Mouse (Mus musculus) ovary, postnatal 10 days (tissue): Measurements from ENCODE around the gene Leng1.
"Not testable (repeated sequence)": the region's sequence is repeated elsewhere in the genome, so short reads cannot be mapped to it uniquely, and the experiment has no call there.

Source experiments
- DNase-seq: peaks from one replicate; pipeline ENCODE4 v3.0.0; 2022; ENCODE audit warnings: low spot score

Gene Leng1

DNA sequence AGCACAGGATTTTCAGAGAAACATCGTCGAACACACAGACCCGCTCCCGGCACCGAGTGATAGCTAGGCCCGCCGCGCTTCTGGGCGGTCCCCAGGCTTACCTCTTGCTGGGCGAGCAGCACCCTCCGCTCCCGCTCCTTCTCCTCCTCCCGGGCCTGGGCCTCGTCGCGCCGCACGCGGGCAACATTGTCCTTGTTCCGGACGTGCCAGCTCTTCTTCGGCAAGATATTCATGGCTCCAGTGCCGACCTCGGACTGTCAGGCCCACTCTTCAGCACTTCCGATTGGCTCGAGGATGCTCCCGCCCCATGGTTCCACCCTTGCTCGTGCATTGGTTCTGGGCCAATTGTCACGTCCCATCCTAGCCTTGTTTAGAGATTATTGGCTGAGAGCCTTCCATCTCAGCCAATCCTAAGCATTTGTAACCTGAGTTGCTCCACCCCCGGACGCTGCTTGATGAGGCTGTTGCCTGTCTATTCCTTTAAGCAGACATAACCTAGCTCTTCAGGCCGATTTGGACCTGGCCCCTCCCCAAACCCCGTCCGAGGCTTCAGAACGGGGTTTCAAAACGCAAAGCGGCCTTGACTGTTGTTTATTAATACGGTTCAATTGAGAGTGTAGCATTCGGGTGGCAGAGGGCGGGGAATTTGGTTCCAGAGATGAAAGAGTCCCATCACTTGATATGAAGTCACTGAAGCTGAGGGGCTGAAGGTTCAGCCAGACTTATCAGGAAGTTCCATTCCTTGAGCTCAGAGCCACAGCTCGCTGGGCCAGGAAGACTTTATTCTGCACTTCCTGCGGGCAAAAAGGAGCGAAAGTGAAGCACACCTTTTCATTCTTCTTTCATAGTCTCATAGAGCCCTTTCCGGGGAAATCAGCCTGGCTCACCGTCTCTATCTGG is at the start of gene Leng1:
TSS of gene Leng1 (minus strand) at position 626 of the 900 bp plus-strand sequence.
- peak; percentile 79 for DNase-seq

DNA sequence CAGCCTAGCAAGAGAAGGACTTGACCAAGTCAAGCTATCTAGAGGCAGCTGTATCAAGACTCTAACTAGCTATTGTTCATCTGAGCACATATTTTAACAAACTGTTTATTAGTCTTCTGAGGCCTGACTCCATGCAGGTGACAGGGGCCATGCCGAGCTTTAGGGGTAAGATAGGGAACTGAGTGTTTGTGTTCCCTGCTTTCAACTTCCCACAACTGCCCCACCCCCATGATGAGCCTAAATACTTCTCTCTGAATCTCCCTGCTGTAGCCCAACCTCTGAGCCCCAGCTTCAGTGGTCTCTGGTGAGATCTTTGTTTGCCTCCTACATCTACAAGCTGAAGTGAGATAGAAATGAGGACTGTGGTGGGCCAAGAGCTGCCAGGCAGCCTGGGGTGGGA is 49.6 kb upstream of the Leng1 start:
- DNase-seq: no peak

DNA sequence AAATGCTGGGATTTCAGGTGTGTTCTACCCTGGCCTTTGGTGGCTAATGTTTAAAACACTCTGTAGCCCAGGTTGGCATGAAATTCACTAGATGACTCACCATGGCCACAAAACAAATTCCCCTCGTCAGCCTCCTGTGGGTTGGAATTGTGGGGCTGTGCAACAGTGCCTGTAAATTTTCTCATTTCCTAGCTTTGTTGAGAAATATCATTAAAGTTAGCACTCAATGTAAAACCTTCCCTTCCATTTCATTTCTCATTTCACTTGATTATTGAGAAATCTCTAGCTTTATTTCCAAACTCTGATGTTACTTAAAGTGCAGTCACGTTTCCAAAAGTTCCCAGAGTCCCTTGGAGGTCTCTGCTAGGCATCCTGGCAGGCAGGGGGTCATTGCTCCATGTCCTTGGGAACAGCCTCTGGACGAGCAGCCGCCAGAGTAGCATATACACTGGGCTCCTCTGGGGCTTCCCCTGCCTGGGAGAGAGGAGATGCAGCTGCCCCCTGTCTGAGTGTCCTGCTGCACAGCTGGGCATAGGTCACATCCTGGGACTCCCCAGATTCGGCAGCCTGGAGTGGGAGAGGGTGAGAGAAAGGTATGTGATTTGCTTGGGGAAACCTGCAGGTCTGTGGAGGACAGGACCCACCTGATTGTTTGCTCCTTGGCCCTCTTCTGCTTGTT is 46.8 kb upstream of the Leng1 start:
- DNase-seq: no peak

DNA sequence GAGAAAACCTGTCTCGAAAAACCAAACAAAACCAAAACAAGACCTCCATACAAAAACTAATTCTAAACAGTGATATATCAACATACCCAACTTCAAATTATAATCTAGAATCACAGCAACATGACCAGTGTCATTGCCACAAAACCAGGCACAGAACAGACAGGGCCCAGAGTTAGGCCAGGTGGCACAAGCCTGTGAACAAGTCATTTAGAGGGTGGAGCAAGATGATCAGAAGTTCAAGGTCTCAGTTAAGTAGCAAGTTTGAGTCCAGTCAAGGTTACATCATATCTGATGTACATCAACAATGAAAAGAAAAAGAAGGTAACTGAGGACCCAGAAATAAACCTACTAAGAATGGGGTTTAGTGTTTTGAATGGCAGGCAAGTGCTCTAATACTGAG is 43.4 kb upstream of the Leng1 start:
- DNase-seq: no peak

- DNase-seq: not testable (repeated sequence)
Measured at GRCm38 (mm10) chr7:3708447-3708980, 42.9 kb upstream of the Leng1 start.

GRCm38 (mm10) chr7:3707568-3708413 is 42.2 kb upstream of the Leng1 start:
- no peak for DNase-seq

- no peak for DNase-seq
Measured at GRCm38 (mm10) chr7:3707027-3707426, 41.4 kb upstream of the Leng1 start.

DNA sequence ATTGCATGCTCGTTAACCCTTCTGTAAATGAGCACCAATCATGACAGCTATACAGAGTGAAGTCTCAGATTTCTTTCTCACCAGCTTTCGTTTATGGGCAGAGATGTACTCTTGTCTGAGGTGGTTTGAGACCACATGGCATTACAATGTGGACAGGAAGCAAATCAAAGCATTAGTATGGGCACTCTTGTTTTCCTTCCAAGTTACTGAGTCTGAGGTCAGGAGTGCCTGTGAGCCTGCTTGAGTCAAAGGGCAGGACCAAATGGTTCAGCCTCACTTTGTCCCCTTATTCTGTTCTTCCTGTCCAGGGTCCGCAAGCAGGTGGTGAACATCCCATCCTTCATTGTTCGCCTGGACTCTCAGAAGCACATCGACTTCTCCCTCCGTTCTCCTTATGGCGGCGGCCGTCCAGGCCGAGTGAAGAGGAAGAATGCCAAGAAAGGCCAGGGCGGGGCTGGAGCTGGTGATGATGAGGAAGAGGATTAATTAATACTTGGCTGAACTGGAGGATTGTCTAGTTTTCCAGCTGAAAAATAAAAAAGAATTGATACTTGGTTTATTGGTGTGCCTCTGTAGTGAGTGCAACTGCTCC is 40.8 kb upstream of the Leng1 start:
- DNase-seq: no peak

DNA sequence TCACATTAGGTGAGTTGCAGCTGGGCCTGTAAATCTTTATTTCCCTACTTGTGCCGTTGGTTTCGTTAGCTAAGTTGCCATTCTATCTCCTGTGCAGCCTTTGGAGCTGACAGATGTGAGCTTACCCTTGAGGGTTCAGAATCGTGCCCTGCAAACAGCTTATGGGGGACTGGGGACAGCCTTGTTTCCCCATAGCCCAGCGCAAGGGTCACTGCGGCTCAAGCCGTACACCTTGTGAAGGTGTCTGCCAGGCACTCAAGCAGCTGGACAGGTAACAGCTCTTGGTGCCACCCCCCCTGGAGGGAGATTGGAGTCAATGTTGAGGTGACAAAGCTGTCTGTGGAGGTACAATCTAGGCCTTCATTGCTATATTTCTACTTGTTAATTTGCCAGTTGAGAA is 40.3 kb upstream of the Leng1 start:
- no peak for DNase-seq

DNA sequence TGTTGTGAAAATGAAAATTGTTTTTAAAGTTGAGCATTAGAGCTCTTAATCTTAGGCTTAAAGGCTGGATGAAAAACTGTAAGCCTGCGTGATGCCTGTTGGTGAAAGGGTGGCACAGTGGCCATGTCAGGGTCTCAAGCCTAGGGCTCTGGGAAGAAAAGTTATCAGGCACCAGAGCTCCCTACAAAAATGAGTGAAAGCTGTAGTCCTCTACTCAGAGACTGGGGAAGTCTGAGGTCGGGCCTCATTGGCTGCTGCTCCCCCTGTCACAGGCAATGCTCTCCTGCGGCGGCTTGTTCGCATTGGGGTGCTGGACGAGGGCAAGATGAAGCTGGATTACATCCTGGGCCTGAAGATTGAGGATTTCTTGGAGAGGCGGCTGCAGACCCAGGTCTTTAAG is 39.8 kb upstream of the Leng1 start:
- DNase-seq: not testable (repeated sequence)

DNA sequence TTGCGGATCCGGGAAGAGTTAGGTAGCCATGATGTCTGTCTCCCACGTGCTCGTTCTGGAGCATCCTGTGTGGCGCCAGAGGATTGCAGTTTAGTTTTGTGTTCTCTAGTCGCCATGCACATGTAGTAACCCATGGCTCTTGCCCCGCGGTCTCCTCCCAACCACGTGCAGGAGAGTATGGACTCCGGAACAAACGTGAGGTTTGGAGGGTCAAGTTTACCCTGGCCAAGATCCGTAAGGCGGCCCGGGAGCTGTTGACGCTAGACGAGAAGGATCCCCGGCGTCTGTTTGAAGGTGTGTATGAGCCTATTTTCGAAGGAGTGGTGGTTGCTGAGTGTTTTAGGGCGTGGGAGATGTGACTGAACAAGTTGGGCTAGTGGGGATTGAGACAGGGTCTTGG is 38.8 kb upstream of the Leng1 start:
- DNase-seq: no peak

DNA sequence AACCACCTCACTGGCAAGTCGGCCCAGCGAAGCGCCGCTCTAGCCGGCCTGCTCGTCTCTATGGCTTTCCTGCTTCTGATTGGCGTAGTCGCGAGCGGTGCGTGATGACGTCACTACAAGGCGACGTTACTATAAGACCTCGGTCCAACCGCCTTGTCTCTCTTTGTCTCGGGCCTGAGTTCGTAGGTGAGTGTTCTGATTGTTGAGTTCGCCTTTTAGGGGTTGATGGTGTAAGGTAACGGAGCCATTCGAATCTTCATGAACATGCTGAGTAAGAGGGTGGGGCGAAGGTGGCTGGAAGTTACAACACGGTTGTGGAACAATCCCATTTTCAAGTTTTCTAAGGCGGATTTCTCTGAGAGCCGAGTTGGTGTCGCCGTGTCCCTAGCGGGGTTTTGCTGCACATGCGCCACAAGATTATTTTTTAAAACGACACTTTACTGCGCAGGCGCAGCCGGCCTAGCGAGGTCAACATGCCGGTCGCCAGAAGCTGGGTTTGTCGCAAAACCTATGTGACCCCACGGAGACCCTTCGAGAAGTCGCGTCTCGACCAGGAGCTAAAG is 38.3 kb upstream of the Leng1 start, which contains the start of gene Rps9:
TSS of gene Rps9 (plus strand) at position 115 of the 563 bp plus-strand sequence.
- DNase-seq: peak; percentile 96

DNA sequence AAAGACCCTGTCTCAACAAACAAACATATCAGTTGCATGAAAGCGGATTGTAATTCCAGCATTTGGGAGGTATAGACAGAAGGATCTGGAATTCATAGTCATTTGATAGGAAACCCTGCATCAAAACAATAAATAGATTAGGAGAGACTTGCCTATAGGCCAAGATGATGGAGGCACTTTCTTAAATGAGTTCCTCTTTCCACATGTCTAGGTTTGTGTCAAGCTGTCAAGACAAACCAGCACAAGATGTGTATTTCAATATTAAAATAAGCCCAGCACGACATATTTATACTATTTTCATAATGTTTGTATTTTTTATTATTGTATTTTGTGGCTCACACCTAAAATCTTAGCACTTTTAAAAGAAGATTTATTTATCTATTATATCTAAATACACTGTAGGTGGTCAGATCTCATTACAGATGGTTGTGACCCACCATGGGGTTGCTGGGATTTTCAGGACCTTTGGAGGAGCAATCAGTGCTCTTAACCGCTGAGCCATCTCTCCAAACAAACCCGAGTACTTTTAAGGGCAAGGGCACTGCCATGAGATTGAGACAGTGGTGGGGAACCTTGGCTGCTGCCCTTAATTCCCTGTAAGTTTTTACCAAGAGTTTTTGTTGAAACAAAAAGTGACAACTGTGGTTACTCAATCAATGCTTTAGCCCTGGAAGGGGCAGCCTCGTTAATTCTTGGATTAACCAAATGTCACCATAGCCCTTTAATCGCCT is 37.7 kb upstream of the Leng1 start:
- peak; percentile 20 for DNase-seq

DNA sequence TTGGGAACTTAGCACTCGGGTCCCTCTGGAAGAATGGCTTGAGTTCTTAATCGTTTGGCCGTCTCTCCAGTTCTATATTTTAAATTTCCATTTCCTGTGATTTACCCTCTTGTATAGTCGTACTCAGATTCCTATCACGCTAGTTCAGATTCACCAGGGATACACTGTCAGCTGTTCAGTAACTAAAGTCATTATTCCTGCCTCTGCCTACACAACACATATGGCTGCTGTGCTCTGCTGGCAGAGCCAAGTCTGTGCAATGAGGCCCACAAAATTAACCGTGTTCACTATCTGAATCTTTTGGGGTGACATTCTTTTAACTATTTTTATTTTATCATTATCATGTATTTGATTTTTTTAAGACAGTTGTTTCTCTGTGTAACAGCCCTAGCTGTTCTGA is 32.8 kb upstream of the Leng1 start:
- no peak for DNase-seq

DNA sequence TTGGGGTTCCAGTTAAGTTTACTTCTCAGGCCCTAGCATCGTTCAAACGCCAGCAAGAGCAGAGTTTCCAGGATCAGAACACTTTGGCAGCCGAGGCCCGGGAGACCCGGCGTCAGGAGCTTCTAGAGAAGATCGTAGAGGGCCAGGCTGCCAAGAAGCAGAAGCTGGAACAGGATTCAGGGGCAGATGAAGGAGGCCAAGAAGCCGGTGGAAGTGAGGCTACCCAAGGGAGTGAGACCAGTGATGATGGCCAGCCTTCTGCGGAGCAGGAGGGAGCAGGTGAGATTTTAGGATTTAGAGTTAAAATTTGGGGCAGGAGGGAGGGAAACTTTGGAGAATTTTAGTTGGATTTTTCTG is 29.3 kb upstream of the Leng1 start:
- DNase-seq: peak; percentile 15

DNA sequence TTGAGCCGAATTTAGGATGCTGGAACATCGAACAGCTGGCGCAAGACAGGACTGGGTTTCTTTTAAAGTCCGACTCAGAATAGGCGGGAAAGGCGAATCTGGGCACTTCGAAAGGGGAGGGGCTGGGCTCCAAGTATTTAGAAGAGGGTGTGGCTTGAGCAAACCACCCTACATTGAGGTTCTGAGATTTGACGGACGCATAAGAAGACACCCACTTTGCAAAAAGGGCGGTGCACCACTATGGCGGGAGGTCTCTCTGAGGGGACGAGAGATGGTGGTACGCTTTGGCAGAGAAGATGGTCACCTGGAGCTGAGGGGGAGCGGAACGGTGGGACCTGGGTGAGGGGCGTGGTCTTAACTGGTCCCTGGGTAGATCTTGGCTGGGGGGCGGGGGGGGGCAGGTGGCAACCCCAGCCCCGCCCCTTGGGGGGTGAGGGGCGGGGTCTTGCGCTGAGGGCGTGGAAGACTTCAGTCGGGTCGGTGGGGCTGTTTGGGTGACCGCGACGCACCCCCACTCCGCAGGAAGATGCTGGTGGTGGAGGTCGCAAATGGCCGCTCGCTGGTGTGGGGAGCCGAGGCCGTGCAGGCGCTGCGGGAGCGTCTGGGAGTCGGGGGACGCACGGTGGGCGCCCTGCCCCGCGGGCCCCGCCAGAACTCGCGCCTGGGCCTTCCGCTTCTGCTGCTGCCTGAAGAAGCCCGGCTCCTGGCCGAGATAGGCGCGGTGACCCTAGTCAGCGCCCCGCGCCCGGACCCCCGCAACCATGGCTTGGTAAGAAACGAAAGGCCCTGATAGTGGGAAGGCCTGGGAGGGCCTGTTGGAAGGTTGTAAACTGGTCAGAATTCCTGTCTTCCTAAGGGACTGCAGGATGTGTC is 28.7 kb upstream of the Leng1 start:
- peak; percentile 24 for DNase-seq

- no peak for DNase-seq
Measured at GRCm38 (mm10) chr7:3693809-3694075, 28.1 kb upstream of the Leng1 start.

- peak; percentile 86 for DNase-seq
Measured at GRCm38 (mm10) chr7:3692987-3693808, 27.6 kb upstream of the Leng1 start, which contains the start of gene Mboat7. Gene Mboat7 (minus strand): TSS chr7:3693523.

DNA sequence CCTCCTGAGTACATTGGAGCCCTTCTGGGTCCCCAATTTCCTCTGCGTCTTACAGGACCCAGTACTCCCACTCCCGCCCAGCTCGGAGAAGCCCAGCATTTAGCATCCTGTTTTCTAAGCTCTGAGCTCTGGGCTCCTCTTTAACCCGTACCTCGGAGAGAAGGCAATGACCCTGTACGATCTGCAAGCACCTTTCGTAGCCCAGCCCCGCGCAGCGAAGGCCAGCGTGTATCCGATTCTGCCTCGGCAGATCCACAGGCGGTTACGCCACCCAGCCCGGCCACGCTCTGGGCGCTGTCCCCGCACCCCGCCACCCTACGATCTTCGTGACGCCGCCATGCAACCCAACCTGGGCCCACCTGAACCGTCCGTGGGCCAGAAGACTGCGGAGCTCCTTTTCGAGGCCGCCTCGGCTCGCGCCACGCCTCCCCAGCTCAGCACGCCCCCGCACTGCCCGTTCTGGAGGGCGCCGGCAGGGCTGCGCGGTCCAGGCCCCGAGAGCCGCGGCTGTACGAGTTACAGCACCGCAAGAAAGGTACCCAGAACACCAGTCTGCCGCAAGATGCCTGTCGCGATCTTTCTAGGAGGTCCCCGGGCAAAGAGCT is 26.8 kb upstream of the Leng1 start, which contains the start of gene Tsen34:
TSS of gene Tsen34 (plus strand) at position 482 of the 605 bp plus-strand sequence.
- DNase-seq: peak; percentile 91
